Comparison of ENCODE assay signal across 9 mouse cellular contexts in genomic region chr5:130173012-130173411, GRCm38 (mm10). TPM values are rescaled to one million over a fixed set of nuclear protein-coding genes. Genes with fewer than 3 reads are reported as not detected.
DNase-seq lines count a peak whose midpoint lies in the region; ATAC-seq and TF ChIP-seq lines count a peak whose summit lies in the region.
"Had no signal": no experiment of that assay in that cellular context is flagged by ENCODE, and none has a peak within 500 bp of the region (broad histone marks: within the 10 kb centered on the region; RNA-seq: fewer than 3 reads in every experiment).

No protein-coding gene starts in this region.

- 0 out of 2 replicates have a peak overlapping the region, but pooled peaks have one; percentile 80 for H3K9ac ChIP-seq in kidney, postnatal 0 days (ENCODE audit: low read depth, low read length)
- H3K9ac ChIP-seq in embryonic facial prominence, embryonic 15.5 days, result no peak overlapping the region
- no peak overlapping the region for H3K9ac ChIP-seq in limb, embryonic 12.5 days (replicated peaks)
- H3K9ac ChIP-seq in neural tube, embryonic 12.5 days, result no peak overlapping the region

- TF ChIP-seq CTCF in kidney, postnatal 0 days (IDR thresholded peaks at IDR 0.05; ENCODE audit: low read depth), result no peak

- peak overlapping the region; percentile 65 for H3K4me2 ChIP-seq in kidney, postnatal 0 days (ENCODE audit: low read length)
- H3K4me2 ChIP-seq in embryonic facial prominence, embryonic 15.5 days (replicated peaks), result peak overlapping the region; percentile 72
- peak overlapping the region; percentile 80 for H3K4me2 ChIP-seq in limb, embryonic 12.5 days
- H3K4me2 ChIP-seq in neural tube, embryonic 12.5 days (replicated peaks), result peak overlapping the region; percentile 71

- peaks cover 20% of the 10 kb centered on the region for H3K4me1 ChIP-seq in kidney, postnatal 0 days (replicated peaks; ENCODE audit: insufficient read depth, low read length)
- peaks cover 24% of the 10 kb centered on the region for H3K4me1 ChIP-seq in embryonic facial prominence, embryonic 15.5 days
- H3K4me1 ChIP-seq in limb, embryonic 12.5 days (replicated peaks), result peaks cover 18% of the 10 kb centered on the region
- H3K4me1 ChIP-seq in neural tube, embryonic 12.5 days, result peaks cover 18% of the 10 kb centered on the region

- no peak overlapping the region for H3K27ac ChIP-seq in kidney, postnatal 0 days
- no peak overlapping the region for H3K27ac ChIP-seq in embryonic facial prominence, embryonic 15.5 days (replicated peaks)
- H3K27ac ChIP-seq in limb, embryonic 12.5 days, result no peak overlapping the region
- H3K27ac ChIP-seq in neural tube, embryonic 12.5 days, result no peak overlapping the region

- 87% methylated on average over 4 of the region's 4 CpGs for WGBS in kidney, postnatal 0 days
- WGBS in embryonic facial prominence, embryonic 15.5 days, result 82% methylated on average over 4 of the region's 4 CpGs
- WGBS in limb, embryonic 12.5 days, result 91% methylated on average over 4 of the region's 4 CpGs
- 92% methylated on average over 4 of the region's 4 CpGs for WGBS in neural tube, embryonic 12.5 days

- no peaks in the 10 kb centered on the region for H3K9me3 ChIP-seq in kidney, postnatal 0 days (replicated peaks; ENCODE audit: low read length)
- H3K9me3 ChIP-seq in embryonic facial prominence, embryonic 15.5 days (replicated peaks), result no peaks in the 10 kb centered on the region
- H3K9me3 ChIP-seq in limb, embryonic 12.5 days, result no peaks in the 10 kb centered on the region
- no peaks in the 10 kb centered on the region for H3K9me3 ChIP-seq in neural tube, embryonic 12.5 days

- no peak for DNase-seq in kidney, postnatal 0 days (ENCODE audit: low spot score)
- no peak for DNase-seq in kidney, postnatal 25 days
- DNase-seq in layer of hippocampus, adult 9-11 months, result no peak
- no peak for DNase-seq in embryo, embryonic 10.5 days (ENCODE audit: low spot score)
- no peak for DNase-seq in right cerebral cortex, postnatal 10 days (ENCODE audit: low spot score in 2 of 2)
- DNase-seq: right cerebral cortex, postnatal 14 days had no signal

- H3K4me3 ChIP-seq in kidney, postnatal 0 days (replicated peaks; ENCODE audit: low read depth, low read length), result peak overlapping the region; percentile 79; the same call in 1 of the 2 replicates
- peak overlapping the region; percentile 74; the same call in 1 of the 2 replicates for H3K4me3 ChIP-seq in embryonic facial prominence, embryonic 15.5 days (replicated peaks)
- H3K4me3 ChIP-seq in limb, embryonic 12.5 days (replicated peaks), result peak overlapping the region; percentile 89
- H3K4me3 ChIP-seq in neural tube, embryonic 12.5 days, result no peak overlapping the region

- no peaks in the 10 kb centered on the region for H3K27me3 ChIP-seq in kidney, postnatal 0 days (ENCODE audit: insufficient read depth, low read length)
- H3K27me3 ChIP-seq in embryonic facial prominence, embryonic 15.5 days, result no peaks in the 10 kb centered on the region
- no peaks in the 10 kb centered on the region for H3K27me3 ChIP-seq in limb, embryonic 12.5 days
- H3K27me3 ChIP-seq in neural tube, embryonic 12.5 days (replicated peaks), result no peaks in the 10 kb centered on the region

- no peak for ATAC-seq in kidney, postnatal 0 days (replicated peaks; ENCODE audit: low FRiP score, low read depth)
- ATAC-seq in embryonic facial prominence, embryonic 15.5 days (ENCODE audit: insufficient number of reproducible peaks, low FRiP score, low TSS enrichment, low read depth), result no peak
- no peak for ATAC-seq in limb, embryonic 12.5 days (ENCODE audit: insufficient number of reproducible peaks, insufficient read depth, low FRiP score, low TSS enrichment, low read depth)
- ATAC-seq in neural tube, embryonic 12.5 days (ENCODE audit: low FRiP score, low read depth), result no peak

- no peaks in the 10 kb centered on the region for H3K36me3 ChIP-seq in kidney, postnatal 0 days (ENCODE audit: insufficient read depth, low read length)
- no peaks in the 10 kb centered on the region for H3K36me3 ChIP-seq in embryonic facial prominence, embryonic 15.5 days
- no peaks in the 10 kb centered on the region for H3K36me3 ChIP-seq in limb, embryonic 12.5 days
- no peaks in the 10 kb centered on the region for H3K36me3 ChIP-seq in neural tube, embryonic 12.5 days

RNA-seq across cellular contexts. Expression of gene Rabgef1, which starts 1.4 kb away (rescaled TPM):
- polyA plus RNA-seq in kidney, postnatal 0 days (2015; fragmentation: Nextera tagmentation; extraction: Ambion mirVana), result 28.1 and 31.8 TPM in 2 replicates
- polyA plus RNA-seq in embryonic facial prominence, embryonic 15.5 days (2015; fragmentation: Nextera tagmentation; extraction: Ambion mirVana), result 30.1 and 32.6 TPM in 2 replicates
- 26.8 and 26.9 TPM in 2 replicates for polyA plus RNA-seq in limb, embryonic 12.5 days (2016; fragmentation: Nextera tagmentation; extraction: Ambion mirVana)
- polyA plus RNA-seq in neural tube, embryonic 12.5 days (2016; fragmentation: Nextera tagmentation; extraction: Ambion mirVana), result 34.3 and 35.2 TPM in 2 replicates

RNA-seq across cellular contexts. Expression of gene Kctd7, which starts 28.4 kb away (rescaled TPM):
- 4.0 and 4.2 TPM in 2 replicates for polyA plus RNA-seq in kidney, postnatal 0 days (2015; fragmentation: Nextera tagmentation; extraction: Ambion mirVana)
- polyA plus RNA-seq in embryonic facial prominence, embryonic 15.5 days (2015; fragmentation: Nextera tagmentation; extraction: Ambion mirVana), result 6.1 and 7.4 TPM in 2 replicates
- 6.3 and 6.9 TPM in 2 replicates for polyA plus RNA-seq in limb, embryonic 12.5 days (2016; fragmentation: Nextera tagmentation; extraction: Ambion mirVana)
- 12.2 and 12.6 TPM in 2 replicates for polyA plus RNA-seq in neural tube, embryonic 12.5 days (2016; fragmentation: Nextera tagmentation; extraction: Ambion mirVana)

RNA-seq across cellular contexts. Expression of gene Tmem248, which starts 43.9 kb away (rescaled TPM):
- 33.6 and 41.1 TPM in 2 replicates for polyA plus RNA-seq in kidney, postnatal 0 days (2015; fragmentation: Nextera tagmentation; extraction: Ambion mirVana)
- 31.5 and 35.3 TPM in 2 replicates for polyA plus RNA-seq in embryonic facial prominence, embryonic 15.5 days (2015; fragmentation: Nextera tagmentation; extraction: Ambion mirVana)
- polyA plus RNA-seq in limb, embryonic 12.5 days (2016; fragmentation: Nextera tagmentation; extraction: Ambion mirVana), result 36.4 and 37.2 TPM in 2 replicates
- polyA plus RNA-seq in neural tube, embryonic 12.5 days (2016; fragmentation: Nextera tagmentation; extraction: Ambion mirVana), result 30.7 and 31.6 TPM in 2 replicates
